Mouse (Mus musculus) adrenal gland, postnatal 14 days (tissue): Measurements from ENCODE around the gene Armh3. TPM values are rescaled to one million over a fixed set of nuclear protein-coding genes. Genes with fewer than 3 reads are reported as not detected.

Experiments
- DNase-seq: peaks from one replicate; pipeline ENCODE4 v3.0.0; 2021; ENCODE audit warnings: mixed read lengths
- long read RNA-seq, 2 experiments: library from polyadenylated mRNA; stranded (forward); transcript quantifications; one replicate each; pipeline ENCODE4 v2.0.0; 2021
- total RNA-seq: library from RNA; stranded (reverse); gene quantifications from 2 replicates; pipeline ENCODE4 v1.2.3, GENCODE M21; 2021

The Armh3 gene
- total RNA-seq, result 15.3 and 17.0 TPM in 2 replicates
- long read RNA-seq, experiment 1, partial matches to known transcripts, result 0 of 6 reads
- long read RNA-seq, experiment 1, other reads (novel, unspliced or antisense), result 5 of 6 reads
- long read RNA-seq, experiment 2, partial matches to known transcripts, result 0 of 3 reads
- long read RNA-seq, experiment 2, other reads (novel, unspliced or antisense), result 2 of 3 reads

DNA sequence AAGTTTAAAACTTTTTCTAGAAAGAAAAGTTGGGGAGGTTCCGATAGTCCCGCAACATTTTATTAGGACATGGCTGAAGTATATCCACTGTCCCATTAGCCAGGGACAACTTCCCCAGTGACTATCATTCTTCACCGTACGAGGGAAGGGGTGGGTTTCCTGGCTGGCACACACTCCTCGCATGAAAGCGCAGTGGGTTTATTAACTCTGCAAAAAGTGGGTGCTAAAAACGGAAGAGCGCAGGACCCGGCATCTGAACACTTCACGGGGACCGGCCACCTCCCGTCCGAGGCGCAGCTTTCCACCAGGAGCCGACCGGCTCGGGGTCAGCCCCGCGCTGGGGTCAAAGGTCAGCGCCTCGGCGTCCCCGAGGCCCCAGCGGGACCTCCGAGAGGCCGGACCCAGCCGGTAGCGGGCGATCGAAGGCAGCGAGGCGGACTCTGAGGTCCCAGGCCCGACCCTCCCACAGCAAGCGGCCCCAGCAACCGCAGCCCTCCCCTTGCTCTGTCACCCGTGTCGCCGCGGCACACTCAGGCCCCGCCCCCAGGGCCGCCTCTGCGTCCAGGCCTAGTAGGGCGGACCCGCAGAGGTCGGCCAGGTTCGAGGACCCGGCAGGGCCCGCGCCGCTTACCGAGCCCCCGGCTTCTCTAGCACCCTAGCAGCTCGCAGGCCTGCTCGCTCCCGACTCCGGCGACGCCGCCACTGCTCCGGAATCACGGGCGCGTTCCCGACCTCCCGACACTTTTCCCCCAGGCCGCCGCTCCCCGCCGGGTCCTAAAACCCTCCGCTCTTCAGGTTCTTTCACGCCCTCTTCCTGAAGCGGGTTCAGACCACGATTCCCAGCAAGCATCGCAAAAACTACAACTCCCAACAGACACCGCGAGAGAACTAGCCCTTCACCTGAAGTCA, at the start of gene Armh3:
Gene Armh3 (minus strand): TSS at position 704 of the 909 bp plus-strand sequence.
- peak; percentile 95 for DNase-seq

DNA sequence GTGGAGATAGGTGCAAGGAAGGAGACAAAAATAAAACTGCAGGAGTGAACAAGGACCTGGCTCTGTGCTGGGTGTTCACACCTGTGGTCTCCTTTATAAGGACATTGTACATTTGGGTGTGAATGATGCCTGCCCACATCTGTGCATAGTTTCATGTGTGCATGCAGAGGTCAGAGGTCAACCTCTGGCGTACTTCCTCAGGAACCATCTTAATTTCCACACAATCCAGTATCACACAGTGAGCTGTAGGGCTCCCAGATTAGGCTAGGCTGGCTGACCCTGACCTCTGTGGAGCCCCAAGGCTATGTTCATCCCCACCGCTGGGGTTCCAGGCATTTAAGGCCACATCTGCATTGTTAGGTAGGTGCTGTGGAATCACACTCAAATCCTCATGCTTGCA, 49.1 kb upstream of the Armh3 start:
- DNase-seq, result no peak

GRCm38 (mm10) chr19:46046621-46047025, 48.3 kb upstream of the Armh3 start:
- DNase-seq, result no peak

GRCm38 (mm10) chr19:46045696-46046311, 47.5 kb upstream of the Armh3 start:
- DNase-seq, result peak; percentile 75

- peak; percentile 94 for DNase-seq
These were observed 46.9 kb upstream of the Armh3 start, which contains the start of gene Ldb1 for GRCm38 (mm10) chr19:46044993-46045695. Gene Ldb1, minus strand, starts transcription at chr19:46045214.

DNA sequence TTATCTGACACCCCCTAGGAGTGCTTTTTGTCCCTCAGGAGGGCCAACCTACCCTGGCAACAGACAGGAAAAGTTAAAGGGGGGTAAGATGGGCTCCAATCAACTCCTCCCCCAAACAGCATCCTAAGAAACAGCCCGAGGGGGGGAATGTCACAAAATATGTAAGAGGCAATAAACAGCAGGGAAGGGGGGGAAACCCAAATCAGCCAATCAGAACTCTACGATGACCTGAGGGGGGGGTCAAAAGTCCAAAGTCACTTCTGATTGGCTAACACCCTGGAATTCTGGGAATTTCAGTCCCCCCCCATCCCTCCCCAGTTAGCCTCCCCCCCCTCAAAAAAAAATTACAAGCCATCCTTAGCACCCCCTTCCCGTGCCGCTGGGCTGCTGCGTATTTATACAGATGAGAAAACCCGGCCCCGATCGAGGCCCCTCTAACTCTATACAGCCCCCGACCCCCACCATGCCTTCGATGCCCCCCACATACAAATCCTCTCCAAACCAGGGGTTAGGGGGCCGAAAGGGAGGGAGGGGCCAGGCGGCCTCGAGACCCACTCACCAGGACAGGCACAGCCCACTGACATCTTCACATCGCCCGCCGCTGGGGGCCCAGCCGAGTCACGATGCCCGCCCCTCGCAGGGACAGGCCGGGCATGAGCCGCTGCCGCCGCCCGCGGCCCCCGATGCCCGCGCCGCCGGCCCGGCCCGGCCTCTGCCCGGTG, 46.1 kb upstream of the Armh3 start, which contains the start of gene Pprc1:
Gene Pprc1 (plus strand): TSS at position 616 of the 722 bp plus-strand sequence.
- peak; percentile 79 for DNase-seq

DNA sequence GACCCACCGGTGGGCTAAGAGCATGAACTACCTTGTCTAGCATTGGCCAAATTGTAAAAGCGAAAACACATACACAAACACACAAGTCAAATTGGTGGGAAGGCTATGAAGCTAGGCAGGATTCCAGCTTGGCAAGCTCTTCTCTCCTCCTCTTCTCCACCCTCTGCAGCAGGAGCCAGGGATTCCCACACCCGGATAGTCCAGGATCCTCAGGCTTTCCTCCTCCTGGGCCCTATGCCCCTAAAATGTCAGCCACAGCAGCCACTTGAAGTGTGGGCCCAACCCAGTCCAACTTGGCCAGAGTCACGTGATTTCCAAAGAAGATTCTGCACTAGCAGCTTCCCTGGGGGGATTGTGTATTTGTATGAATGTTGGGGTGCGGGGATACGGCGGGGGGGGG, 45.1 kb upstream of the Armh3 start:
- no peak for DNase-seq

DNA sequence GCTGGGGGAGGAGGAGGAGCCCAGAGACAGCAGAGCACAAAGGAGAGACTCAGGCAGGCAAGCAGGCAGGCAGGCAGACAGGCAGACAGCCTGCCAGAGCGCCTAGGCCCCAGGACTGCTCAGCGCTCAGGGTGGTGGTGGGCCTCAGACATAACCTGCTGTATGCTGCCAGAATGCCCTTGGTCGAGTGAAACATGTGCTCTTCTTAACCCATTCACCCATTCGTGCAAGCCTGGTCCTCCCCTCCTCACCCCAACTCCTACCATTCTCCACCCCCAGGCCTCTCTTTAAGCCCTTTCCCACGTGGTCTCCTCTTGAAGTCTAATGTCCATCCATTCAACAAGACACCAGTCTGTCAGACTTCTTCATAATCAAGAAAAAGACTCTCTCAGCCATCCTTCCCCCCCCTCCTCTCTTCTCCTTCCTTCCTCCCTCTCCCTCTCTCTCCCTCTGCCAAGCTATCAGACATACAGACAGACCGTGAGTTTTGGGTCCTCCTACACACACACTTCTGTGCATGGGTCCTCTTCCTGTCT, 44.3 kb upstream of the Armh3 start:
- DNase-seq, result peak; percentile 70

DNA sequence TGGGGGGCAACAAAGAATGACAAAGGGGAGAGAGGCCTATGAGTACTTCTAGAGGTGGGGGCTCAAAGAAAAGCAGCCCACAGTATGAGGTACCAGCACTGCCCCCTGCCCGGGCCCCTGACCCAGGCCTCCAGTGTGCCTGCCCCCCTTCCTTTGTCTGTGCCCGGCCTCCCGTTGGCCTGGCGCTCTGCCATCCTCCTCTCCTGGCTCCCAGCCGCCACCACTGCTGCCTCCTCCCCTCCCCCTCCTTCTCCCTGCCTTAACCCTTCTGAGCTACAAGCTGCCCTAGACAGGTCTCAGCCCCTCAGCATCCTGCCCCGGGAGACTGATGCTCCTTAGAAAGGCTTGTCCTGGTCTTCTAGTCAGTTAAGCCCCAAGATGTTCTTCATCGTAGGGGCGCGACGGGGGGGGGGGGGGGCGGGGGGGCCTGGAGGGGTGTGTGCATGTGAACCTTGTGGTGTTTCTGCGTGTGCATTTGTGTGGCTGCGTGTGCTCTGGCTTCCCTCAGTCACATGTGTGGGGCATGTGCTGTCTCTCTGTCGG, 43.7 kb upstream of the Armh3 start:
- DNase-seq, result peak; percentile 96

GRCm38 (mm10) chr19:46041299-46041932, 43.1 kb upstream of the Armh3 start:
- DNase-seq, result no peak

DNA sequence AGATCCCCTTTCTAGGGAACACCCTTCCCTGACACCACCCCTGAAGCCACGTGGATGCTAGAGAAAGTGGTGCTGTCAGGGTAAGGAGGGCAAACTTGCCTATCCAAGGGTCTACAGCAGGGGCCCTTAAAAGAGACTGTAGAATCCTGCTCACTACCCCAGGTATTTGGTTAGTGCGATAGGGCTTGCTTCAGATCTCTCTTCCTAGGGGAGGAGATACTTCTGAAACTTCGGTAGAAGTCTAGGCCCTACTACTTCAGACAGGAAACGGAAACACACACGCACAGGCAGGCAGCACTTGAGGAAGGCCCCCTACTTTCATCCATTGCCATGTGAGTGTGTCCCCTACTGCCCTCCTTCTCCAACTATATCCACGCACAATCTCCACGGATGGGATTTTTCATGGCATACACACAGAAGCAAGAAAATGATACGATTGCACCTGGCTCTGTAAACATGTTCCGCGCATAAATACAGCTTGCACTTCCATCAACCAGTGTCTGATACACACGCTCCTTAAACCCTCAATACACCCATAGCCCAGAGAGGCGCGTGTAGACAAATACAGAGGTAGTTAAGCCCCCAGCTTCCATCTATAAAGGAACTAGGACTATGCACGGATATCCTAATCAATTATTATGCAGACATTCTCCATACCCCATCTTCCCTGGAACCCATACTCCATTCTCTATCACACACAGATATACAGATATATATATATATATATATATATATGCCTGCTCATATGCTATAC, 42.0 kb upstream of the Armh3 start:
- DNase-seq, result no peak

DNA sequence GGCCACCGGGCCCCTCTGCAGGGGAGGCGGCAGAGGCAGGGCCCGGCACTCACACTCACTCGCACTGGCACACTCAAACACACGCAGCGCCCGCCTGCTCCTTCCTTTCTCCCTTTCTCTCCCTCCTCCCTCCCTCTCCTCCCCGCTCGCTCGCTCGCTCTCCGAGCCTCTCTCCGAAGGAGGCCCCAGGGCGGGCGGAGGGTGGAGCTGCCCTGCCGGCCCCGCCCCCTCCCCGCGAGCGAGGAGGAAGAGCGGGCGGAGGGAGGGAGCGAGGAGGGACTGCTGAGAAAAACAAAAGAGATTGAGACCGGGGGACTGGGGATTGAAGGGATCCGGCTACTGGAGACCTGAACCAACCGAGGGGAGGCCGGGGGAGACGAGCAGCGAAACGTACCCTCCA, 41.2 kb upstream of the Armh3 start:
- peak; percentile 96 for DNase-seq

DNA sequence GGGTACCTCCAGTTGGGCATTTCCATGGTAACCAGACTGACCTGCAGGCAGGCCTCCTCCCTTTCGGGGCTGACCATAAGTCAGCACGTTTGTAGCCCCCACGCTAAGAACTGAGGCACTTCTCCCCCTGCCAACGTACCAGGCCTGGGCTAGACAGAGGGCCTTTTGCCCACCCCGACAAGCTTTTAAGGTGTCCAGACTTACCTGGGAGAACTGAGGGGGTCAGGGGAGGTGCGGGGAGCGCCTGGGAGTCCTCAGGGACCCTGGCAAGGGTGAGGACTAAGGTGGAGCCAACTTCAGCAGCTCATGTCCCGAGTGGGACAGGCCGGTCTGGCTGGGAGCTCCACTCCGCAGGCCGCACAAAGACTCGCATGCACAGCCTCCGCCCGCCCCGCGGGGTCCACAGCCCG, 40.6 kb upstream of the Armh3 start:
- DNase-seq, result peak; percentile 54

- no peak for DNase-seq
These were observed 39.9 kb upstream of the Armh3 start for GRCm38 (mm10) chr19:46037925-46038850.

GRCm38 (mm10) chr19:46037243-46037924, 39.1 kb upstream of the Armh3 start:
- no peak for DNase-seq

- peak; percentile 55 for DNase-seq
These were observed 38.4 kb upstream of the Armh3 start for GRCm38 (mm10) chr19:46036477-46037242.

- DNase-seq, result no peak
These were observed 37.7 kb upstream of the Armh3 start for GRCm38 (mm10) chr19:46035971-46036370.
